ENCODE assay signal across 24 mouse cellular contexts in the genomic region with DNA sequence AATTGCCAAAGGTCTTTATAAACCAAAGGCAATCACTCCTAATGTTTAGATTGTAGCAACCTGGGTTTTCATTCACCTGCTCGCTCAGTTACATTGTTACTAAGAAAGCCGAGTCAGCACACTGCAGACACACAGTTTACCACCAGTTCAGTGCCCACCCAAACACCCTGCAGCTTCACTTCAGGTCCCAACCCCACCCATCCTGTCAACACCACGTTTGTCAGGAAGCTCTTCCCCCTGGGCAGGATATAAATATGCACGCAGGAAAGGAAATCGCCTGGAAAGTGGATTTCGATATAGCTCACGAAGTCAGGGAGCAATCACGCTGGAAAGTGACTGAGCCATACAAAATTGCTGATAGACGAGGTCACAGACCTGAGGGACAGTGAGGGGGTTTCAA.
A peak's percentile ranks its signal among the peaks of the same experiment; 100 is the strongest.
DNase-seq lines count a peak whose midpoint lies in the region; ATAC-seq and TF ChIP-seq lines count a peak whose summit lies in the region.
"Had no signal": no experiment of that assay in that cellular context is flagged by ENCODE, and none has a peak within 500 bp of the region (broad histone marks: within the 10 kb centered on the region; RNA-seq: fewer than 3 reads in every experiment).

No protein-coding gene starts in this region.

- no peak overlapping the region for H3K4me2 ChIP-seq in heart, embryonic 13.5 days
- H3K4me2 ChIP-seq in heart, embryonic 11.5 days: no peak overlapping the region
- no peak overlapping the region; the same call in 1 of the 2 replicates for H3K4me2 ChIP-seq in lung, embryonic 16.5 days (ENCODE audit: low read depth, low read length)
- H3K4me2 ChIP-seq in forebrain, postnatal 0 days (ENCODE audit: low read depth): no peak overlapping the region
- H3K4me2 ChIP-seq: embryonic facial prominence, embryonic 13.5 days; midbrain, embryonic 11.5 days; neural tube, embryonic 12.5 days had no signal

- ATAC-seq in frontal cortex, adult (ENCODE audit: low TSS enrichment): peak; percentile 25; the same call in 1 of the 2 replicates
- ATAC-seq in heart, embryonic 13.5 days (ENCODE audit: extremely low read depth, insufficient number of reproducible peaks, low FRiP score, low TSS enrichment): no peak
- no peak for ATAC-seq in heart, embryonic 11.5 days (replicated peaks; ENCODE audit: insufficient number of reproducible peaks, low FRiP score, low TSS enrichment)
- ATAC-seq in lung, embryonic 16.5 days (ENCODE audit: low read depth): no peak
- no peak for ATAC-seq in forebrain, postnatal 0 days
- ATAC-seq: activated CD4-positive, CD25-positive, alpha-beta regulatory T cell, adult 4 months; forebrain, embryonic 14.5 days; hindbrain, postnatal 0 days; intestine, postnatal 0 days had no signal

- DNase-seq in frontal cortex, adult 2 months (ENCODE audit: extremely low spot score in 1 of 2, low spot score in 1 of 2): no peak
- DNase-seq in lung, postnatal 14 days: no peak
- DNase-seq in spleen, adult 12 weeks (ENCODE audit: low spot score): no peak
- no peak for DNase-seq in forebrain, postnatal 0 days
- DNase-seq: adrenal gland, postnatal 10 days; cerebellum, postnatal 14 days; right cerebral cortex, postnatal 4 days; thymus, postnatal 14 days had no signal

- H3K9me3 ChIP-seq in heart, embryonic 13.5 days: no peaks in the 10 kb centered on the region
- no peaks in the 10 kb centered on the region for H3K9me3 ChIP-seq in heart, embryonic 11.5 days (replicated peaks; ENCODE audit: control insufficient read depth, low read length)
- no peaks in the 10 kb centered on the region for H3K9me3 ChIP-seq in lung, embryonic 16.5 days (ENCODE audit: control insufficient read depth, low read length)
- no peaks in the 10 kb centered on the region for H3K9me3 ChIP-seq in forebrain, postnatal 0 days (ENCODE audit: low read length)
- H3K9me3 ChIP-seq: embryonic facial prominence, embryonic 13.5 days; G1E; hindbrain, embryonic 10.5 days; neural tube, embryonic 12.5 days had no signal

- TF ChIP-seq CTCF in forebrain, postnatal 0 days (IDR thresholded peaks at IDR 0.05; ENCODE audit: low read depth): no peak

- no peak overlapping the region for H3K4me3 ChIP-seq in heart, embryonic 13.5 days
- H3K4me3 ChIP-seq in heart, embryonic 11.5 days (ENCODE audit: low read depth, low read length): no peak overlapping the region
- H3K4me3 ChIP-seq in lung, embryonic 16.5 days (ENCODE audit: low read length): no peak overlapping the region
- no peak overlapping the region for H3K4me3 ChIP-seq in forebrain, postnatal 0 days (ENCODE audit: low read depth, low read length)
- H3K4me3 ChIP-seq: embryonic facial prominence, embryonic 13.5 days; hindbrain, embryonic 10.5 days; neural tube, embryonic 12.5 days had no signal

- no peaks in the 10 kb centered on the region for H3K36me3 ChIP-seq in heart, embryonic 13.5 days
- no peaks in the 10 kb centered on the region for H3K36me3 ChIP-seq in heart, embryonic 11.5 days (ENCODE audit: control insufficient read depth, insufficient read depth, low read length)
- H3K36me3 ChIP-seq in lung, embryonic 16.5 days (ENCODE audit: control insufficient read depth, insufficient read depth, low read length): no peaks in the 10 kb centered on the region
- no peaks in the 10 kb centered on the region for H3K36me3 ChIP-seq in forebrain, postnatal 0 days (ENCODE audit: insufficient read depth)
- H3K36me3 ChIP-seq: embryonic facial prominence, embryonic 13.5 days; G1E; hindbrain, embryonic 10.5 days; neural tube, embryonic 12.5 days had no signal

- H3K4me1 ChIP-seq in heart, embryonic 13.5 days: peaks cover 23% of the 10 kb centered on the region
- H3K4me1 ChIP-seq in heart, embryonic 11.5 days (ENCODE audit: control insufficient read depth, insufficient read depth, low read length): 0 out of 2 replicates have a peak, but pooled peaks cover 5% of the 10 kb centered on the region
- peaks cover under 1% of the 10 kb centered on the region; the same call in 1 of the 2 replicates for H3K4me1 ChIP-seq in lung, embryonic 16.5 days (replicated peaks; ENCODE audit: control insufficient read depth, insufficient read depth, low read length)
- peaks cover 1% of the 10 kb centered on the region for H3K4me1 ChIP-seq in forebrain, postnatal 0 days (ENCODE audit: insufficient read depth)
- H3K4me1 ChIP-seq: neural tube, embryonic 12.5 days had no signal

- WGBS in heart, embryonic 13.5 days: 32% methylated on average over 9 of the region's 9 CpGs
- WGBS in heart, embryonic 11.5 days (ENCODE audit: insufficient replicate concordance): 38% methylated on average over 9 of the region's 9 CpGs
- 25% methylated on average over 9 of the region's 9 CpGs for WGBS in lung, embryonic 16.5 days
- WGBS in forebrain, postnatal 0 days: 62% methylated on average over 9 of the region's 9 CpGs

- H3K27ac ChIP-seq in heart, embryonic 13.5 days (replicated peaks): no peak overlapping the region
- no peak overlapping the region for H3K27ac ChIP-seq in heart, embryonic 11.5 days (ENCODE audit: low read depth, low read length)
- H3K27ac ChIP-seq in lung, embryonic 16.5 days (ENCODE audit: low read length): peak overlapping the region; percentile 33
- H3K27ac ChIP-seq in forebrain, postnatal 0 days (ENCODE audit: low read depth, low read length): no peak overlapping the region
- H3K27ac ChIP-seq: embryonic facial prominence, embryonic 13.5 days; hindbrain, postnatal 0 days; liver, embryonic 14.5 days; macrophage; neural tube, embryonic 12.5 days; stomach, postnatal 0 days had no signal

- H3K27me3 ChIP-seq in heart, embryonic 13.5 days (replicated peaks): no peaks in the 10 kb centered on the region
- no peaks in the 10 kb centered on the region for H3K27me3 ChIP-seq in heart, embryonic 11.5 days (ENCODE audit: control insufficient read depth, insufficient read depth, low read length)
- H3K27me3 ChIP-seq in lung, embryonic 16.5 days (ENCODE audit: control insufficient read depth, insufficient read depth, low read depth, low read length): no peaks in the 10 kb centered on the region
- no peaks in the 10 kb centered on the region for H3K27me3 ChIP-seq in forebrain, postnatal 0 days (ENCODE audit: insufficient read depth, low read length)
- H3K27me3 ChIP-seq: embryonic facial prominence, embryonic 13.5 days; neural tube, embryonic 12.5 days had no signal

- H3K9ac ChIP-seq in heart, embryonic 13.5 days: peak overlapping the region; percentile 45
- H3K9ac ChIP-seq in heart, embryonic 11.5 days (ENCODE audit: low read depth, low read length): no peak overlapping the region
- no peak overlapping the region for H3K9ac ChIP-seq in lung, embryonic 16.5 days (ENCODE audit: low read length)
- H3K9ac ChIP-seq in forebrain, postnatal 0 days: no peak overlapping the region
- H3K9ac ChIP-seq: embryonic facial prominence, embryonic 13.5 days; liver, embryonic 14.5 days; neural tube, embryonic 12.5 days had no signal
